Mouse (Mus musculus) kidney, postnatal 4 days (tissue): ENCODE data around the gene Cfap97.

Source experiments
- DNase-seq, 2 experiments: peaks; one replicate each; pipeline ENCODE4 v3.0.0; 2021; ENCODE audit warnings: mixed read lengths in 2 of 2

Cfap97 gene

DNA sequence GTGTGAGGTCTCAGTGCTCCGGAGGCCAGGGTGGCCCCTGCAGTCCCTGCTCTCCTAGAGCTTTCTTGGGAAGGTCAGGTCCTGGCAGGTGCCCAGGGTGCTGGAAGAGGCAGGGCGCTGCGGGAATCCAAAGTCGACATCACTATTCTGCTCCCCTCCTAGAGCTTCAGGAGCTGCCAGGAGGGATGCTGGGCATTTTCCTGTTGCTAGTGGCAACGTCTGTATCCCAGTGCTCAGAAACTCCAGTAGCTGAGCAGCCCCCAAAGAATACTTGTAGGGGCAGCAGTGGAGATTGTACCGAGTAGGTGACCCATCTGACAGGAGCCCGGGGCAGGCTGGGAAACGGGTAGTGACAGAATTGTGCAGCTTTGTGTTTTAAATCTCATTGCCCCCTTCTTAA, 81.2 kb downstream of the Cfap97 start:
- no peak for DNase-seq

DNA sequence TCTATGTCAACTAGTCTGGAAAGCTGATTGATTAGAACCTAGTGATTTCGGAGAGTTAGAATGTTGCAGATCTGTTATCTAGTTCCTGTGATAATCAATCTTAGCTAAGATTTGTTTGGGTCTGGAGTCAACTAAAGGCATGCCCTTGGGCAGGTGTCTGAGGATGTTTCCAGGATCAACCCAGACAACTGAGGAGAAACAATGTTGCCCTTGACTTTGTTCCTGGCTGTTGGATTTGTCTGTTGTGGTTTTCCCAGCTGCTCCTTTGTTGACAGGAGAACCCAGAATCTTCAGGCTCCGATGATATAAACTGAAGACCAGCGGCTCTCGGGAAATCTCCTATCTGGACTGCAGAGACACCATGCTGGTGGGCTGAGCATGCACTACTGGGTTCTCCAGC, 83.2 kb downstream of the Cfap97 start:
- DNase-seq: no peak

DNA sequence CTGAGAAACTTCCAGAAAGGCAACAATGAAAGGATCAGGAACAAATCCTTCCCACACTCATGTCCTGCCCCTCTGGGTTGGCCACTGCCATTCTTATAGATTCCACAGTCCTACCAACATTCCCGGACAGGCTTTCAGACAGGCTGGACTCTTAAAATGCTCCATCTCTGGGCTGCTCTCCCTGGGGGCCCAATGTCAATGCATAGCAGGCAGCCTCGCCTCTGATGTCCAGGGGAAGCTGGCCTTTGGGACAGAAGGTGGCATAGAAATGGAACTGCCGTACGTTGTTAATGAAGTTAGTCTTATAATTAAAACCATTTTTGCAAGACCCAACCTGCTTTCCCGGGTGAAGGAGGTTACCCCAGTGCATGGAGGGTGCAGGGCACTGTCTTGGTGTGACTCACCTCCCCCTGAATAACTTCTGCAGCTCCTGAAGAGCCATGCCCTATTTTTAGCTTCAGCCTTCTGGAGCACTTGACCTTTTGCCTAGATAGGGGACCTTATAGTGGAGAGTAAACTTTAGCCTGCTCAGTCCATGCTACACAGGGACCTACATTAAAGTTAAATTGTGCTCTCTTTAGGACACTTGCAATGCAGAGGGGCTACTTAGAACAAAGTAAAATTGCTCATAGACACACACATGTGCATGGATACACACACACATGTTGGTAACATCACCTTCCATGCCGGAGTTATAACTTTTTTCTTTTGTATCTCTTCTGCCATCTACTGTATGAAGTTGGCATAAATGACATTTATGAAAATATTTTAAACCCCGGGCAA, 85.1 kb downstream of the Cfap97 start:
- no peak for DNase-seq

- peak; percentile 87 to 89 for DNase-seq
Observed at GRCm38 (mm10) chr8:46241568-46242374, 90.2 kb downstream of the Cfap97 start.

- no peak for DNase-seq
Observed at GRCm38 (mm10) chr8:46242946-46243345, 91.4 kb downstream of the Cfap97 start.
